Mouse (Mus musculus) spleen, adult 18-20 months (tissue): ENCODE measurements around the gene Bst1.

Source experiments
- DNase-seq, 2 experiments: peaks; one replicate each; pipeline ENCODE4 v3.0.0; 2022; ENCODE audit warnings: mixed read lengths in 2 of 2

Bst1 gene

DNA sequence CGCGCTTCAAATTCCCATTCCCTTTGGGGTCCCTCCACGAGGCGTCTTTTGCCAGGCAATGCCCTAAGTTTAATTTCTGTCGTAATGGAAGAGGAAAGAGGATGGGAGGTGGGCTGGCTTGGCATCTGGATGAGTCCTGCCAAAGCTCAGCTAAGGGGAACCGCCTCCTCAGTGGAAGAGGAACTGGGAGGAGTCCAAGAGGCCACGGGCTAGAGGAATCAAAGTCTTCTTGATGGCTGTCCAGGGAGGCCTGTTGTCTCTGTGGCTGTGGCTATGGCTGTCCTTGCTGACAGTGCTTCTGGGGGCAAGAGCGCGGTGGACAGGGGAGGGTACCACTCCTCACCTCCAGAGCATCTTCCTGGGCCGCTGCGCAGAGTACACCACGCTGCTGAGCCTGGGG, at the start of gene Bst1:
Bst1 (plus strand) TSS at position 191 of the 400 bp plus-strand sequence.
- no peak for DNase-seq

DNA sequence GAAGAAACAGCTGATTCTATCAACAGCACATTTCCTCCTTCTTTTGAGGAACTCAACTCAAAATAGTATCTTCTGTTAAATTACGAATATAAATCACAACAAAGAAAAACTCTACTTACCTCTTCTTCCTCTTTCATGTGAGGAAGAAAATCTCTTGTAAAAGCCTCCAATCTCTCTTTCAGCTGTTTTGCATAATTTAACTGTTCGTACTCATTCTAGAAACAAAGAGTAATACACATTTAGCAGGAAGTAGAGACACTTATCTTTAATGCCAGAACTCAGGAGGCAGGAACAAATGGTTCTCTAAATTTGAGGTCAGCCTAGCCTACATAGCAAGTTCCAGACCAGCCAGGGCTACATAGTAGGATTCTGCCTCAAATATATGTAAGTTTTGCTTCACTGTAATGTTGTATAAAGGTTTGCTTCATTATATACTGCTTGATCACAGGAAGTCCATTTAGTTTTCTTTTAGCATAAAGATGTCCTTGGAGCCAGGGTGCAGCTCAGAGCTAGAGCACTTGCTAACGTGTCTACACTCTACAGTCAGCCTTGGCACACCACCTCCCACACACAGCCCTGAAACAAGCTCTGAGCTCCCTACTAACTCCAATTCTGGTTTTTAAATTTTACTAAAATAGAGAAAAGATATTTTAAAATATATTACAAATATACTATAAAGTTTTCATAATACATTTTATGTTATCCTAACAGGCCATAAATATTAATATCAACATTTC, 47.9 kb upstream of the Bst1 start:
- DNase-seq: no peak

DNA sequence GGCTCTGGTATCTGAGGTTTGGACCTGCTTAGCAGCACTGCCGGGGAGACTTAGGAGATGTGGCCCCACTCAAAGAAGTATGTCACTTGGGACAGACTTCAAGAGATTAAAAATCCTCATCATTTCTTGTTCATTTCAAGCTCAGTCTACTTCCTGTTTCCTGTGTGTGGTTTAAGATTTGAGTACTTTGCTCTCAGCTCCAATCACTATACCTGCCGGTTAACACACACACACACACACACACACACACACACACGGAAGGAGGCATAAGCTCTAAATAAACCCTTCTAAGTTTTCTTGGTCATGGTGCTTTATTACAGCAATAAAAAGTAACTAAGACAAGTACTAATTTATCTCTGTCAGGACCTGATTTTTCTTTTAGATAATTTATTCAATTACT, 47.1 kb upstream of the Bst1 start:
- peak in 1 of 2 experiments; percentile 22 for DNase-seq

DNA sequence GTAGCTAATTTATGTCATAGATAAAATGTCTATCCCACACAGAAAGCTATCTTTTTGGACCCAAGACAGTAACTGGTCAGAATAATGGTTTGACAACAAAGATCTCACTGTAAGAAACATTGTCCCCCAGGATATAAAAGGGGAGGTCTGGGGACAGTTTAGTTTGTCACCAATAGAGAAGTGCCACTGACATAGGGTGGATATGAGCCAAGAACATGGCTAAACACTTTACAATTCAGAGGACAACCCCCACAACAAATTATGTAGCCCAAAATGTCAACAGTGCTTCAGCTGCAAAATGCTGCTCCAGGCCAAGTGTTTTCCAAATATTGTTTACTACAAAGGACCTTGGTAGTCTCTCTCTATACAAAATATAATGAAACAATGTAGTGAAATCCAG, 42.3 kb upstream of the Bst1 start:
- DNase-seq: no peak

DNA sequence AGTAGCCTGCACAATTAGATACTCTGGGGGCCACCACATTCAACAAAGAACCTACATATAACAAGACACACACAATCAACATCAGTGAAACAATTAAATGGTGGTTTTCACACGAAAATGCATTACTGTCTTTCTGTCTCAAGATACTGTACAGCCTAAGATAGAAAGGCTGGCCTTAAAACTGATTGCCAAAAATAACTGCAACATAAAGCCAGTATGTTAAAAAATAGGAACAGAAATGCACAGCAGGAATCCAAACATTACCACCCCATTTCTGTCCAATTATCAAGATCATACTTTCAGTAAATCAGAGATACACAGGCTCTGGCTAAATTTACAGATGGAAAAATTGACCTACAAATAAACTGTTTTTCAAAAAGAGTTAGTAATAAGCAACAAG, 41.7 kb upstream of the Bst1 start:
- DNase-seq: no peak

DNA sequence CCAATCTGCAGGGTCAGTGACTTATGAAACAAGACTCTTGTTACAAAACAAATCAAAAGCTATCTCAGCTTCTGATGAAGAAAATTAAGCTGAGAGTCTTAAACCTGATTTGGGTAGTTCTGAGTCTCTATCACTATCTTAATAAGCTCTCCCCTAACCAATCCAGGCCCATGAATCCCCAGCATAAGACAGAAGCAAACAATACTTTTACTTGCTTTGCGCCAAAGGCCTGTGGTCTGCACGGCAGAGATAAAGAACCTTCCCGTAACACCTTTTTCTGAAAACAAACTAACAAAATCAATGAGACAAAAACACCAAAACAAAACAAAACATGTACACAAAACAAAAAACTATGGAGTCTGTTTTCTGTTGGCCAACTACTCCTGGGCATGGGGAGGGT, 40.1 kb upstream of the Bst1 start:
- no peak for DNase-seq

DNA sequence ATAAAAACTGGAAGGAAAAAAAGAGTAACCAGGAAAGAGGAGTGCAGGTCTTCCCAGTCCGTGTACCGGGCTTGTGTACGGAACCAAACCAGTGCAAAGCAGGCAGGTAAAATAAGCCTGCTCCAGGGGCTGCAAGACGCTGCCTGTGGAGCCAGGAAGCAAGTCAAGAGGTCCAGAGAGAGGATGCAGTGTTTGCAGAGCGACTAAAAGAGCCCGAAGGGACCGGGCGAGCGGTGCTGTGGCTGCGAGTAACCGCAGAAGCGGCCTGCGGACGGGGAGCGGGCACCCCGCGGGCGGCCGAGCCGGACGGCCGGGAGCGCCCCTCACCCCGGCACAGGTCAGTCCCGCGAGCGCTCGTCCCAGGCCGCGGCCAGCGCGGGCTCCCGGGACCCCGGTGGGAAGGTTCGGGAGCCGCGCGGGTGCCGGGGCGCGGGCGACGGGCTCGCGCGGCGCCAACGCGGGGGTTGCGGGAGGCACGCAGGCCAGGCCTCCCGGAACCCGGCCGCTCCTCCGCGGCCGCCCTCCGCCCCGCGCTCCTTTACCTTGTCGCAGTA, 37.2 kb upstream of the Bst1 start:
- peak in 1 of 2 experiments; percentile 40 for DNase-seq

DNA sequence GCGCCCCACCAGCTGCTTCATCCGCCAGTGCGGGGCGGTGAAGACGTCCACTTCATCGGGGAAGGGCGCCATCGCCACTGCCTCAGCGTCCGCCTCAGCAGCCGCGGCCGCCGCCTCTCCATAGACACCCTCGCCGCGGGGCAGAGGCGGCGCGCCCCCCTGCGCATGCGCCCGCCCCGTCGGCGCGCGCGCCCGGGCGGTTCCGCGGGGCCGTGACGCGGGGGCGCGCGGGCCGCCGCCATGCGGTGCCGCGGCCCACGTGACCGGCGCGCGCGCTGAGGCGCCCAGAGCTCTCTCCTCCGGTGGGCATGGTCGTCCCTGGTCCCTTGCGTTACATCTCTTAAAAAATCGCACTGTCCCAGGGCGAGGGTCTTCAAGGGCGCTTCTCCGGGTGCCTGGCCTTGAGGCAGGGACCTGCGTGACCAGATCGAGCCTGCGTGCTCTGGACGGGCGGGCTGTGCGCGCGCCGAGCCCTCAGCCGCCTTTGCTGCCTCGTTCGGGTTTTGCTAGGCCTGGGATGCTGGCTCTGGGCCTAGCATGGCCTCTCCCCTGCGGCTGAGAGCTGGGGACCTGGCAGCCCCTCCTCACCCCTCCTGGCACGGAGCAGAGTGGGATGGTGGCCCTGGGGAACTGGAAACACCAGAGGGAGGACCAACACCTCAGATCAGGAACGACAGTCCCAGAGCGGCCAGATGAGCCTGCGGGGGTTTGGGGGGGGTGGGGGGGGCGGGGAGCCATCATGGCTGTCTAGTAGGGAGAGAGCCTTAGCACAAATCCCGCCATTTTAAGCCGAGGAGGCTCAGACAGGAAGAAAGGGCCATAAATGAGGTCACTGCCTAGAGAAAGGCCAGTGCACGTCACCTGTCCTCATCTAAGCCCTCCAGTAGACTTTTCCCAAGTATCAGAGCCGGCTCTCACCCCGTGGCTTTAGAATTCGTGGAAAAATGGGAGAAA, 36.4 kb upstream of the Bst1 start:
- peak; percentile 72 to 81 for DNase-seq

DNA sequence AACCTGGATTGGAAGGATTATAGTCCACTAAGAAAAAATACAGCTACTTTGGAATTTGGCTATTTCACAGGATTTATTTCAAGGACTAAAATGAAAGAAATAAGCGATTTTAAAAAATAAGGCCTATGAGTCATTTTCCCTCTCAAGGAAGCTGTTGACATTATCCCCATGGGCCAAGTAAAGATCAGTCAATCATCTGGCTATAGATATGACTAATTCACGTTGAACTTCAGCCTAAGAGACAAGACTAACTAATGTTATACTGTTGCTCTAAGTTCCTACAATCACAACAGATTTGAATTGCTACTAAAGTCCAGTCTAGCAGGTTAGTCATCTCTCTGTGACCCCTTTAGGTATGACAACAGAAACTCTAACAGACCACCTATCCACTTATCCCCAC, 34.7 kb upstream of the Bst1 start:
- DNase-seq: no peak

DNA sequence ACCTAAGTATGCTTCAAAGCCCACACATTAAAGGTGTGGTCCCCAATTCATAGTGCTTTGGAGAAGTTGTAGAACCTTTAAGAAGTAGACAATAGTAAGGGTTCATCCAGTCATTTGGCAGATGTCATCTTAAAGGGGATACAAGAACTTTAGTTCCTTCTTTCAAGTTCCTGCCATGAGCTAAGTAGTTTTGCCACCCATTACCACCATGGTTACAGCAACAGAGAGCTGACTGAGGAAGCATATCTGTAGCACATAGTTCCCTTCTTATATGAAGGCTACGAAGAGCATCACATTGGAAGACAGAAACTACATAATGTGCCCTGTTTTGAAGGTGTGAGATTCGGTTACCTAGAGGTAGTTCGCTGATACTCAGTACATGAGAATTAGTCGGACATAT, 32.1 kb upstream of the Bst1 start:
- no peak for DNase-seq

DNA sequence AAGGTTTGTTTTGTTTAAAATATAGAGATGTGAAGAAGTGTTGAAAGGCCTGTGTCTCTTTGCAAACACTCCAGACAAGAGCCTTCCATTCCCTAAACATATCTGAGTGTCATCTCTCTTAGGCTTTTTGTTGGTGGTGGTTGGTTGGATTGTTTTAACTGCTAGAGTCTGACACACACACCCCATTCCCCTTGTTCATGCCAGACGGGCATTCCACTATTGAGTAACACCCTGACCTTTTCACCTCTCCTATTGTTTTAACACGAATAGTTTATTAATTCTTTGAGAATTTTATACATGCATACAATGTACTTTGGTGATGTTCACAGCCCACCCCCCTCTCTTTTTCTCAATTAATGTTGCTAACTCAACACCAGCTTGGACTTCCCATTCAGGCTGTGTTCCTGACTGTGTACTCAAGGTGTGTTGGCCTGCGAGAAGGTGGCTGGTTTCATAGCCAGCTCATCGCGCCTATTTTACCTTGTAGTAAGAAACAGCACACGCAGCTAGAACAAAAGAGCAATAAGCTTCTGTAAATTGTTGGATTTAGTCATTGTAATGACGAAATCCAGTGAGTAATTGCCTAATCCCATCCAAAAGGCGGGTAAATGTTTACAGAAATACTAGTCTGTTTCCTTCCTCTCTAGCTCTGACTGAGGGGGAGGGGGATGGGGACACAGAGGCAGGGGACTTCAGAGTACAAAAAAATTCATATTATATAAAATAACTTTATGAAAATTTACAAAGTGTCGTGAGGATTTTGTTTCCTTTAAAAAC, 30.5 kb upstream of the Bst1 start:
- no peak for DNase-seq

DNA sequence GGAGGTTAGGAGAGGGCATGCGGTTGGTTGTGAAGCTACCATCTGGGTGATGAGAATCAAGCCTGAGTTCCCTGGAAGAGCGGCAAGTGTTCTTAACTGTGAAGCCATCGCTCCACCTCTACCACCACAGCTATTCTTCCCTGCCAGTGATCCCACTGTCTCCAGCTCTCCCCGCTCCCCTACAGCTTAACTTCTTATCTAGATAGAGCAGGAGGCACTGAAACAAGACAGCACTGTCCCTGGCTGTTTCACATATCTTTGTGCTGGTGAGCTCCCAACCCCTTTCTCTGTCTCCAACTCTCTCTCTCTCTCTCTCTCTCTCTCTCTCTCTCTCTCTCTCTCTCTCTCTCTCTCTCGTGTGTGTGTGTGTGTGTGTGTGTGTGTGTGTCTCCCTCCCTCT, 26.3 kb upstream of the Bst1 start:
- no peak for DNase-seq

DNA sequence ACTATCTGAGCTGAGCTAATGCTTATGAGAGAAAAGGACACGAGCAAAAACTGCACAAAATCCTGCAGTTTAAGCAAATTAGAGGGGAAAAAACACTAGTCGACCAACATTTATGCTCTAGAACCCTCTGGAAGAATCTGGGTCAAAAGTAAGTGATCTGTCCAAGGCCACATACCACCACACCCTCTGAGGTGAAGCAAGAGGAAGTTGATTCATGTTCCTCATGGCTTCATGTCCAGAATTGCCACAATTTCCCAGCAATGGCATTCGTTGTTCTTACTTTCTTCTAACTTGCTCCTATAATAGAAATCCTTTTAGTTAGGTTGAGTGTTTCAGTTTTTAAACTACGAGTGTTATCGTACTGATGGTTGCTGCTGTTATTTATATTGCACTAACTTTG, 19.2 kb upstream of the Bst1 start:
- DNase-seq: no peak

DNA sequence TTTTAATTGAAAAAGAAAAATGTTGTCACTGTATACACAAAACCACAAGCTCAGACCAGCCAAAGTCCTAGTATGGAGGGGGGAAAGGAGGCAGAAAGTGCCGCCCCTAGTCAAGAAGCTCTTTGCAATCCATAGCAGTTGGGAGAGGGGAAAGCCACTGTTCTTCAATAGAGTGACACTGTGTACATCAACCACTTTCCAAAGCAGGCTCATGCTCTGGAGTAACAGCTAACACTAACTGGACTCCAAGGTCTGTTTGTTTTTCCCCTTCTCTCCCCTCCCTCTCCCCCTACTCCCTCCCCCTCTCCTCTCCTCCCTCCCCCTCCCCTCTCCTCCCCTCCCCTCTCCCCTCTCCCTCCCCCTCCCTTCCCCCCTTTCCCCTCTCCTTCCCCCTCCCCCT, 18.0 kb upstream of the Bst1 start:
- no peak for DNase-seq

DNA sequence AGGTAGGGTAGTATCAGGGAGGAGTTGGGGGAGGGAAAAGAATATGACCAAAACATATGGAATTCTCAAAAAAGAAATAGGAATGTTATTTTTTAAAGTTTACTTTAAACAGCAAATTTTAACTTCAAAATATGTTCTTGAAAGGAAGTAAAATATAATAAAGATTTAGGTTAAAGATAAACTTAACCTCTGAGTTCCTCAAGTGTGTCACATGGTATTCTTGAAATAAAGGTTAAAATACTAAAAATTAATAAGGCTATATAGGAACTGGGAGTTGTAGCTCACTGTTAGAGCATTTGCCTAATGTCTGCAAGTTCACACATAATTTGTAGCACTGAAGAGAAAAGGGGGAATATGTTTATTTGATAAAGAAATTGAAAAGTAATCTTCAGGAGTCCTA, 17.4 kb upstream of the Bst1 start:
- no peak for DNase-seq

DNA sequence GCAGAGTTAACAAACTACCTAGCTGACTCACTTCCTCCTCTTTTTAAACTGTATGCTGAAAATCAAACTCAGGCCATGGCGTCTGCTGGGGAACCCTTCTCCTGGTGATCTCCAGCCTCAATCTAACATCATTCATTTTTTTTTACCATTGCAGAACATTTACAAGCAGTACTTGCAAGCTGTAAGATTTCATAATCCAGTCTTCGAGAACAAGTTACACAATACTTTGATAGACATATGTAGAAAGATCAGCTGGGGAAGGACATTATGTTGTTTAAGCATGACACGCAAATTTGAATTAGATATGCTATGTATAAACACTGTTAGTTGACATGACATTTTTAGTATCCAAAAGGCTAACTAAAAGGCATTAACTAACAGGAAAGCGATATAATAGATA, 16.9 kb upstream of the Bst1 start:
- DNase-seq: no peak

DNA sequence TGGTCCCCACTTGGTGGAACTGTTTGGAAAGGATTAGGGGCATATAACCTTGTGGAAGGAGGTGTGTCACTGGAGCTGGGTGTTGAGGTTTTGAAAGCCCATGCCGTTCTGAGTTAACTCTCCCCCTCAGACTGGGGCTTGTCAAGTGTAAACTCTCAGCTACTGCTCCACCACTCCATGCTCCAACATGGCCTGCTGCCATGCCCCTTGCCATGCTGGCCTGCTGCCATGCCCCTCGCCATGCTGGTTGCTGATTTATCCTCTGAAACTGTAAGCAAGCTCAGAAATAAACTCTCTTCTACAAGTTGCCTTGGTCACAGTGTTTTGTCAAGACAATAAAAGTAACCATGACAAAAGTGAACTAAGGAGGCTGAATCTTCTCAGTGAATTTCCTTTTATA, 13.3 kb upstream of the Bst1 start:
- DNase-seq: no peak

DNA sequence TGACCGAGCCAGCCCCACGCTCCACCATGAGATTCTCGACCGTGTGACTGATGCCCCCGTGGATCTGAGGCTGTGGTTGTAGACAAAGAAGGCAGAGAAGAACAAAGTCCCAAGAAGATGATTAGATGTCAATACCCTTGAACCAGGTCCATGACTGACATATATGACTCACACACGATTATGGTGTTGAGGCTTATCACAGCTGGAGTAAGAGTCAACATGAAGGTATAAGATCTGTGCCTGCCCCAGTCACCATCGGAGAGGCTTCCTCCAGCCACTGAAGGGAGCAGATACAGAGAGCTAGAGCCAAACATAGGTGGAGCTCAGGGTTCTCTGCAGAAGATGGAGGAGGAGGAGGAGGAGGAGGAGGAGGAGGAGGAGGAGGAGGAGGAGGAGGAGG, 12.3 kb upstream of the Bst1 start:
- DNase-seq: no peak

DNA sequence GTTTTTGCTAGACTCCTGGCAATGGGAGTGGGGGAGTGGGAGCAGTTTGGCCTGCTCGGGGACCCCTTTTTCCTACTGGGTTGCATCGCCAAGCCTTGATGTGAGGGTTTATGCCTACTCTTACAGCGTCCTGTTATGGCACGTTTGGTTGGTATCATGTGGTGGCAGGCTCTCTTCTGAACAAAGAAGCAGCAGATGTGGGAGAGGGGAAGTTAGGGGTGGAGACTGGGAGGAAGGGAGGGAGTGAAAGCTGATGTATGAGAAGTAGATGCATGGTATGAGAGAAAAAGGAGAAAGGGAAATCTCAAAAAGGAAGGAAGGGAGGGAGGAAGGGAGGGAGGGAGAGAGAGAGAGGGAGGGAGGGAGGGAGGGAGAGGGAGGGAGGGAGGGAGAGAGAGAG, 11.8 kb upstream of the Bst1 start:
- no peak for DNase-seq

DNA sequence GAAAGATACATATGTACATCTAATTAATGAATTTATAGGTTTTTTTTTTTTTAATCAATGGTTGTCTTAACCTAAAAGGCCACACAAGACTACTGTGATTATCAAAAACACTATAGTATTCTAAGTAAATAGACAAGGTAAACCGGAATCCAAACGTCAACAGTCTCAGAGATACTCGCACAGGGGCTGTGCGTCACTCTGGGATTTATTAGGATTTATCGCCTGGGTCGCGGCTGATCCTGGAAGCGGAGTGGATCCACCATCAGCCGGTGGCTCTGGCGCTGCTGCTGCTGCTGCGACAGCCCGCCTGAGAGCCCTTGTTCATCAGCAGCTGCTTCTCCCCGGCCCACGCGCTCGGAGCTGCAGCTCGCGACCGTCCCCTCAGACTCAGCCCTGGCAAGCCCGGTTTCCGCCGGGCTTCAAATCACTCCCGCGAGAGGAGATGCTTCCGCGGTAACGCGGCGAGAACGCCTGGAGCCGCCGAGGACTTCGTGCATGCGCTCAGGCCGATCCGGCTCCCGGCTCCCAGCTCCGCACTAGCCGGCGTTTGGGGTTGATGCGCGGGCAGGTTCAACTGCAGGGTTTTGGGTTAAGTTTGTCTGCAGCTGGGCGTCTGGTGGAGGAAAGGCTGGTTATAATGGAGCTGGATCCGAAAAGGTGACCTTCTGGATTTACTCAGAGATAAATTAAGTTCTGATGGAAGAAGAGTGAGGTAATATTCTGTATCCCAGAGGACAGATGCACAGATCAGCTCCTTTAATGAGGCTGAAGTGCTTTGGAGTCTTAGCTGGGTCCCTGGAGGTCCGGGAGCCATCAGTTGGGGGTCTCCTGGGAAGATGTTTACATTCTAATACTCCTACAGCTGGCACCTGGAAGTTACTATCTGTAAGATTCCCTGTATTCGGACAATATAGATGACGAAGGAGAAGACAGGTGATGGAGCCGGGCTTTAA, 10.7 kb upstream of the Bst1 start:
- peak; percentile 53 to 64 for DNase-seq

DNA sequence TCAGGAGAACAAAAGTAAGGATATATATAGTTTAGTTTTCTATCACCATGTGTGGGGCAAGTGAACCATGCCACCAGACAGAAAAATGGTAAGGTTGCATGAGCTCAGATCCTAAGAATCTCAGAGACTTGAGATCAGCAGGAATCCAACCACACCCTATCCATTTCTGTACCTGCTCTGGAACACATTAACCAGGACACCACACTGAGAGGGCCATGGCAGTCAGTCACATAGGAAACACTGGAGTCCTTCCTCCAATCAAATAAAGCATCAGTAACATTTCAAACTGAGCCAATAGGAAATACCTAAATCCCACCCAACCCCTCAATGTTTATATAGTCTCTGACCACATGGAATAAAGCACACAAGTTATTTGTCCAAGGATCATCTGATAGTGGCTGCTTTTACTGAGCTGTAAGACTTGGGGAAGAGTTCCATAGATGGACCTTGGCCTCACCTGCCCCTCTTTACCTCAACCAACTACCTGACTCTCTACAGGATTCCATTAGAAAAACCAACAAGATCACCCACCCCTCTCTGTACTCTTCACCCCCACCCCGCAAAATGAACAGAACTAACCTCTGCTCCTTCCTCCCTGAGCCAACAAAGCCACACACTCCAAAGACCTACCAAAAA, 8.1 kb upstream of the Bst1 start:
- DNase-seq: no peak
